Mouse (Mus musculus) liver, embryonic 11.5 days (tissue): ENCODE measurements around the gene Gm28038. TPM values are rescaled to one million over a fixed set of nuclear protein-coding genes. Genes with fewer than 3 reads are reported as not detected.

Experiments
- ATAC-seq: fragments of 200-750 bp; cut with Nextera tagmentation; replicated peaks from 2 replicates; pipeline ENCODE4 v1.8.0; 2017; ENCODE audit warnings: moderate number of reproducible peaks, mild to moderate bottlenecking, moderate TSS enrichment, moderate library complexity; ENCODE audit not compliant: low FRiP score
- DNase-seq: peaks from one replicate; pipeline ENCODE4 v3.0.0-alpha.2; 2017; ENCODE audit warnings: low spot score
- H3K27ac ChIP-seq: fragments of 300-500 bp; sonication (generic); 2 replicates; pipeline ENCODE4 v1.5.1; 2014; ENCODE audit warnings: mild to moderate bottlenecking, low read depth, low read length, control low read depth
- H3K27me3 ChIP-seq: fragments of 300-500 bp; sonication (generic); replicated peaks from 2 replicates; pipeline ENCODE4 v1.6.1; 2014; ENCODE audit warnings: low read length, mixed read lengths; ENCODE audit not compliant: control insufficient read depth, insufficient read depth
- H3K36me3 ChIP-seq: fragments of 300-500 bp; sonication (generic); 2 replicates; pipeline ENCODE4 v1.6.1; 2014; ENCODE audit warnings: mild to moderate bottlenecking, low read length, moderate library complexity, mixed read lengths; ENCODE audit not compliant: control insufficient read depth, insufficient read depth
- H3K4me1 ChIP-seq: fragments of 300-500 bp; sonication (generic); replicated peaks from 2 replicates; pipeline ENCODE4 v1.6.1; 2014; ENCODE audit warnings: low read length, mixed read lengths; ENCODE audit not compliant: control insufficient read depth, insufficient read depth
- H3K4me2 ChIP-seq: fragments of 300-500 bp; sonication (generic); 2 replicates; pipeline ENCODE4 v1.6.1; 2014; ENCODE audit warnings: mild to moderate bottlenecking, control low read depth, moderate library complexity
- H3K4me3 ChIP-seq: fragments of 300-500 bp; sonication (generic); 2 replicates; pipeline ENCODE4 v1.5.1; 2014; ENCODE audit warnings: low read depth, low read length, control low read depth
- H3K9ac ChIP-seq: fragments of 300-500 bp; sonication (generic); 2 replicates; pipeline ENCODE4 v1.6.1; 2014; ENCODE audit warnings: low read depth, low read length, control low read depth
- H3K9me3 ChIP-seq: fragments of 300-500 bp; sonication (generic); 2 replicates; pipeline ENCODE4 v1.6.1; 2016; ENCODE audit warnings: low read length, inconsistent platforms, mixed read lengths; ENCODE audit not compliant: control insufficient read depth
- WGBS: fragments of 180-500 bp; shearing (Covaris S2); extraction: QIAGEN DNeasy Blood & Tissue Kit; methylation state at CpG from one replicate; pipeline ENCODE4 v1.1.7; 2014; 5-methylcytosine and 5-hydroxymethylcytosine counted together
- polyA plus RNA-seq: library from polyadenylated mRNA; unstranded; fragments of >200 nt; fragmentation: Nextera tagmentation; extraction: Ambion mirVana; gene quantifications from 2 replicates; pipeline ENCODE4 v1.2.1, GENCODE M21; 2014

Gm28038 gene
- polyA plus RNA-seq, 1 experiment from 2014 or later = not detected

DNA sequence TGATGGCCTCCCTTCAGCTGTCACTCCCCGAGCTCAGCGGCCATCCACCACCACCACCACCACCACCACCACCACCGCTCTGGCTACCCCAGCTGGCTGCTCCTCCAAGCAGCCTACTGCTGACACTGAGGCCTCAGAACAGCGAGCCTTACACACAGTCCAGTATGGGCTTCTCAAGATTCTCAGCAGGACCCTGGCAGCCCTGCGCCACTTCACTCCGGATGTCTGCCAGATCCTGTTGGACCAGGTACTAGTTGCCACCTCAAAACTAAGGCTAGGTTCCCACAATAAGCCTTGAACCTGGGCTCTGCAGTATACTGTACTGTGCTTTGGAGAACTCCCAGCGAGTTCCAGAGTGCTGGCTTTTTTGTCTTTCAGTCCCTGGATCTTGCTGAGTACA is 61.7 kb downstream of the Gm28038 start:
- H3K9me3 ChIP-seq = no peaks in the 10 kb centered on the region
- 87% methylated on average over 7 of the region's 7 CpGs for WGBS
- DNase-seq (no peak), ATAC-seq (no peak)
- H3K4me1 ChIP-seq = no peaks in the 10 kb centered on the region
- H3K27ac ChIP-seq = no peak overlapping the region
- peaks cover 54% of the 10 kb centered on the region for H3K36me3 ChIP-seq
- no peak overlapping the region for H3K4me2 ChIP-seq
- no peak overlapping the region for H3K9ac ChIP-seq
- no peaks in the 10 kb centered on the region for H3K27me3 ChIP-seq
- H3K4me3 ChIP-seq = no peak overlapping the region

DNA sequence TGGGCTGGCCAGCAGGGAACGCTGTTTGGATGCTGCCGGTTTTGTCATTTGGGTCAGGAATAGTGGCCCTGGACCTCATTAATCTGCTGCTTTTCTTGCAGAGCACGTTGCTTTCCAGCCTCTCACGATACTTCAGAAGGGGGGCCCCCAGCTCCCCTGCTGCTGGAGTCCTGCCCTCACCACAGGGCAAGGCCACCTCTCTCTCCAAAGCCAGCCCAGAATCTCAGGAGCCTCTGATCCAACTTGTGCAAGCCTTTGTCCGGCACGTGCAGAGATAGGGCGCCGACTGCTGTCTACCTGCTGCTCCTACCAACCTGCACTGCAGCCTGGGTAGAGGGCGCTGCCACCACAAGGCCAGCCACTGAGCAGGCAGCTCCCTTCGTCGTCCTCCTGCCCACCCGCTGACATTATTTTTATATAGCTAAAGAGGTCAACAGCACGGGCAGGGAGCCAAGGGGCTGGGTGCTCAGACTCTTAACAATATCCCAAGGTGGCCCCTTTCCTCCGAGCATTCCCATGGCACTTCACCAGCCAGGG is 62.8 kb downstream of the Gm28038 start:
- WGBS = 86% methylated on average over 14 of the region's 14 CpGs
- Histone ChIP-seq H3K9ac (no peak overlapping the region), H3K4me1 (no peaks in the 10 kb centered on the region), H3K27me3 (no peaks in the 10 kb centered on the region), H3K9me3 (no peaks in the 10 kb centered on the region), H3K36me3 (peaks cover 59% of the 10 kb centered on the region), H3K4me2 (no peak overlapping the region), H3K4me3 (no peak overlapping the region), H3K27ac (no peak overlapping the region)
- DNase-seq = no peak
- ATAC-seq = no peak

DNA sequence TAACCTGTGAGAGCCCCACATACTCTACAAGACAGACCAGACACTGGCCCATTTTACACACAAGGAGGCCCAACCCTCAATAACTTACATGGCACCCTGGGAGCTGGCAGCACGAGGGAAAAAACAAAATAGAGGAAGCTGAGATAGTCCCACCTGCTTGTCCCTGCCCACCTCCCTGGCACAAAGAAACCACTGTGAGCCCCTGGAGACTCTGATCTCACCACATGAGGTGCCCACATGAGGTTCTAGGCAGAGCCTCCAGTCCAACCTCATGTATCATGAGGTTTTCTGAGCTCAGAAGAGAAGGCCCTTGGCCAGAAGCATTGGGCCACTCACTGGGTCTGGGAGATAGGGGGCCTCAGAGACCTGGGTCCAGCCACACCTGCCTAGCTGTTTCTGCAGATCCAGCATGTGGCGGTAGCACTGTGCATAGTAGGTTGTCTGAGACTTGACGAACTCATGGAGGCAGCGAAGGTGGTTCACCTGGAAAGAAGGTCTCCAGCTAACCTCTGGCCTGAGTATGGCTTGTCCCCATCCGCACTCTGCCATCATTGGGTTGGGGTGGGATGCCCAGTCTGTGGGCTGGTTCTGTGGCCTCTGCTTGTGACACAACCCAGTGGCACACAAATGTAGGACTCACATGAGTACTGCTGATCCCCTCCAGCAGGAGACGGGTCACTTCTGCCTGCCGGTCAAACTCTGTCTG is 65.3 kb downstream of the Gm28038 start:
- ATAC-seq = no peak
- no peaks in the 10 kb centered on the region for H3K9me3 ChIP-seq

GRCm38 (mm10) chr2:30349196-30349595 is 68.4 kb downstream of the Gm28038 start:
- Histone ChIP-seq H3K4me3 (no peak overlapping the region), H3K9ac (no peak overlapping the region), H3K4me2 (no peak overlapping the region), H3K27ac (no peak overlapping the region), H3K27me3 (no peaks in the 10 kb centered on the region), H3K4me1 (no peaks in the 10 kb centered on the region), H3K36me3 (peaks cover 36% of the 10 kb centered on the region), H3K9me3 (no peaks in the 10 kb centered on the region)
- ATAC-seq (no peak), DNase-seq (no peak)
- WGBS = 92% methylated on average over 6 of the region's 6 CpGs

More for the DNA sequence above, 65.3 kb downstream of the Gm28038 start:
- Histone ChIP-seq H3K27ac (no peak overlapping the region), H3K4me1 (no peaks in the 10 kb centered on the region), H3K36me3 (peaks cover 49% of the 10 kb centered on the region), H3K4me3 (no peak overlapping the region), H3K4me2 (no peak overlapping the region), H3K27me3 (no peaks in the 10 kb centered on the region), H3K9ac (no peak overlapping the region)
- 87% methylated on average over 7 of the region's 7 CpGs for WGBS
- DNase-seq = no peak

Other genes with a start within 250 kb of the Gm28038 start
- gene Wdr34, start 232.2 kb upstream of the Gm28038 start, polyA plus RNA-seq = 22.1 and 25.1 TPM in 2 replicates
- 641 and 659 TPM in 2 replicates for gene Set, start 223.7 kb upstream of the Gm28038 start, polyA plus RNA-seq
- 9.6 and 10.2 TPM in 2 replicates for gene Pkn3, start 203.4 kb upstream of the Gm28038 start, polyA plus RNA-seq
- 51.9 and 53.7 TPM in 2 replicates for gene Zdhhc12, start 187.4 kb upstream of the Gm28038 start, polyA plus RNA-seq
- 4.7 and 6.2 TPM in 2 replicates for gene Zer1, start 156.5 kb upstream of the Gm28038 start, polyA plus RNA-seq
- gene Tbc1d13, start 147.3 kb upstream of the Gm28038 start, polyA plus RNA-seq = 6.9 and 9.2 TPM in 2 replicates
- gene Endog, start 109.5 kb upstream of the Gm28038 start, polyA plus RNA-seq = 27.1 and 29.1 TPM in 2 replicates
- 85.0 and 87.2 TPM in 2 replicates for gene Spout1, start 102.6 kb upstream of the Gm28038 start, polyA plus RNA-seq
- gene Kyat1, start 75.2 kb upstream of the Gm28038 start, polyA plus RNA-seq = 17.7 and 18.2 TPM in 2 replicates
- 21.4 and 21.7 TPM in 2 replicates for gene Lrrc8a, start 43.3 kb upstream of the Gm28038 start, polyA plus RNA-seq
- 0.16 and 0.23 TPM in 2 replicates for gene Gm28035, start 40.5 kb upstream of the Gm28038 start, polyA plus RNA-seq
- 10.5 and 11.7 TPM in 2 replicates for gene Phyhd1, start 14.8 kb upstream of the Gm28038 start, polyA plus RNA-seq
- gene Dolk, start 5.3 kb downstream of the Gm28038 start, polyA plus RNA-seq = 24.2 and 25.6 TPM in 2 replicates
- 60.1 and 64.5 TPM in 2 replicates for gene Nup188, start 5.4 kb downstream of the Gm28038 start, polyA plus RNA-seq
- gene Sh3glb2, start 78.3 kb downstream of the Gm28038 start, polyA plus RNA-seq = 44.0 and 48.9 TPM in 2 replicates
- gene Miga2, start 83.2 kb downstream of the Gm28038 start, polyA plus RNA-seq = 19.7 and 21.2 TPM in 2 replicates
- 37.6 and 39.9 TPM in 2 replicates for gene Dolpp1, start 111.2 kb downstream of the Gm28038 start, polyA plus RNA-seq
- gene Crat, start 134.8 kb downstream of the Gm28038 start, polyA plus RNA-seq = 26.1 and 38.3 TPM in 2 replicates
- gene Ptpa, start 135.0 kb downstream of the Gm28038 start, polyA plus RNA-seq = 124 and 135 TPM in 2 replicates
- gene Ier5l, start 193.2 kb downstream of the Gm28038 start, polyA plus RNA-seq = 1.2 TPM in 2 replicates